In the genomic region with DNA sequence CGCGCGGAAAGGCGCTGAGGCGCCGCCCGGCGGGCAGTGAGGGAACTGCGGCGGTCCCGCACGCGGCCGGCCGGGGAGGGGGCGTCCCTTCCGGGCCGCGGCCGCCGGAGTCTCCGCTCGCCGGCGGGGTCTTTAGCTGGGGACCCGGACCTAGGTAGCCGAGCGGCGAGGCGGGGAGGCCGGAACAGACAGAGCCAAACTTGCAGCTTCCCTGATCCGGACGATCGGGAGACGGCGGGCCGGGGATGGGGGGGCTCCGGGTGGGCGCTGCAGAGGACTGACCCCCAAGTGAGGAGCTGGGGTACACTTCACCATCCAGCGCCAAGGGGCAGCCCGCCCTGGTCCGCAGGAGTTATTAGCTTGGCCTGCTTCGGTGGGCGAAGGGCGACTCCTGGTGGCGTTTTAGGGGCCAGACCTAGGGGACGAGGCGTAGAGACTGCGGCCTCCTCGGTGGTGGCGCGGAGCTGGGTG, we compare ENCODE assay signal across 8 mouse cellular contexts. TPM values are rescaled to one million over a fixed set of nuclear protein-coding genes. Genes with fewer than 3 reads are reported as not detected.
A peak's percentile ranks its signal among the peaks of the same experiment; 100 is the strongest.
DNase-seq lines count a peak whose midpoint lies in the region; ATAC-seq lines count a peak whose summit lies in the region.

No protein-coding gene starts in this region.

- ATAC-seq in activated CD4-positive, CD25-positive, alpha-beta regulatory T cell, adult 4 months: peak; percentile 32
- ATAC-seq in common myeloid progenitor, adult 5-6 weeks (replicated peaks; ENCODE audit: low read depth, poor library complexity, severe bottlenecking): peak; percentile 77
- peak; percentile 82 for ATAC-seq in megakaryocyte progenitor cell, adult 5-6 weeks (replicated peaks; ENCODE audit: poor library complexity)

- peak; percentile 55 to 68 for DNase-seq in gastrocnemius, adult 8-10 months (ENCODE audit: low spot score in 2 of 2)
- DNase-seq in hindlimb bud, embryonic 11.5 days (ENCODE audit: extremely low spot score, low read depth, low spot score): peak; percentile 54
- DNase-seq in left cerebral cortex, adult 8-10 months (ENCODE audit: low spot score in 2 of 2): peak; percentile 66 to 82
- peak; percentile 90 to 93 for DNase-seq in right cerebral cortex, postnatal 10 days (ENCODE audit: low spot score in 2 of 2)
- DNase-seq in urinary bladder, postnatal 14 days (ENCODE audit: low spot score): peak; percentile 88

RNA-seq across cellular contexts. Expression of a gene that starts 0.3 kb away (rescaled TPM):
- polyA plus RNA-seq in activated CD4-positive, CD25-positive, alpha-beta regulatory T cell, adult 4 months (2017; shearing (Covaris generic)): under 1 TPM in 1 of 2 experiments, not detected in 1; 0.08 TPM
- total RNA-seq in common myeloid progenitor, adult 5-6 weeks (2017): not detected in 2 replicates
- total RNA-seq in gastrocnemius, adult 8-10 months (2022): under 1 TPM in 2 of 4 experiments, not detected in 2; 0.04 to 0.08 TPM
- 10 to 100 TPM; 19.7 to 21.0 (median 20.4) TPM for total RNA-seq in left cerebral cortex, adult 8-10 months (2022)
- not detected in 2 replicates for total RNA-seq in megakaryocyte progenitor cell, adult 5-6 weeks (2015)
- total RNA-seq in megakaryocyte progenitor cell, adult 5-6 weeks (2017): not detected in 2 replicates

Comparison
In these comparisons a context has a peak if more than half of its experiments do, and no peak if none do; other contexts are left out.
1. Peak in every context shown above with its lines: DNase-seq and ATAC-seq.
2. ATAC-seq: peak in every context shown above with its lines; median percentile 82 in megakaryocyte progenitor cell, adult 5-6 weeks; 77 in common myeloid progenitor, adult 5-6 weeks; 32 in activated CD4-positive, CD25-positive, alpha-beta regulatory T cell, adult 4 months.
3. RNA of a gene that starts 0.3 kb away (total RNA-seq): 19.7 to 21.0 TPM in left cerebral cortex, adult 8-10 months; 0.04 to 0.08 TPM in gastrocnemius, adult 8-10 months, not detected in common myeloid progenitor, adult 5-6 weeks and not detected in megakaryocyte progenitor cell, adult 5-6 weeks; every median in the first group is over 10 times any median in the second.